Mouse (Mus musculus) left cerebral cortex, postnatal 4 days (tissue): ENCODE measurements around the gene Slc25a23. TPM values are rescaled to one million over a fixed set of nuclear protein-coding genes. Genes with fewer than 3 reads are reported as not detected.
"Not testable (repeated sequence)": the region's sequence is repeated elsewhere in the genome, so short reads cannot be mapped to it uniquely, and the experiment has no call there.

Experiments used
- DNase-seq: peaks from one replicate; pipeline ENCODE4 v3.0.0-alpha.2; 2022
- intact Hi-C: fragments of 180-260 bp; cut with DNase I; formaldehyde crosslinking; loops from one replicate; pipeline ENCODE4 v1.15.1; 2025
- total RNA-seq, 2 experiments: library from RNA; stranded (reverse); gene quantifications; 2 replicates each; pipeline ENCODE4 v1.2.3; 2021

Slc25a23 gene
- total RNA-seq, 2 experiments from 2014 or later = 188 to 219 TPM

GRCm38 (mm10) chr17:57078336-57078735, 18.7 kb upstream of the Slc25a23 start, which contains the start of gene Dennd1c:
Gene Dennd1c, minus strand, starts transcription at chr17:57078514.
- no peak for DNase-seq
- intact Hi-C loops = no loop called here

GRCm38 (mm10) chr17:57076916-57077315, 17.3 kb upstream of the Slc25a23 start:
- intact Hi-C loops = no loop called here

GRCm38 (mm10) chr17:57070699-57071098, 11.0 kb upstream of the Slc25a23 start:
- intact Hi-C loops = no loop called here
- DNase-seq = peak; percentile 14

More at GRCm38 (mm10) chr17:57076916-57077315, 17.3 kb upstream of the Slc25a23 start:
- no peak for DNase-seq

GRCm38 (mm10) chr17:57070272-57070671, 10.6 kb upstream of the Slc25a23 start:
- no peak for DNase-seq
- intact Hi-C loops = no loop called here

- no peak for DNase-seq
- intact Hi-C loops = no loop called here
Measured at GRCm38 (mm10) chr17:57066908-57067307, 7.2 kb upstream of the Slc25a23 start.

- no peak for DNase-seq
- intact Hi-C loops = no loop called here
Measured at GRCm38 (mm10) chr17:57063031-57063430, 3.4 kb upstream of the Slc25a23 start.

GRCm38 (mm10) chr17:57062548-57062947, 2.9 kb upstream of the Slc25a23 start:
- DNase-seq = no peak
- intact Hi-C loops = no loop called here

GRCm38 (mm10) chr17:57062011-57062521, 2.4 kb upstream of the Slc25a23 start:
- intact Hi-C loops = no loop called here
- peak; percentile 38 for DNase-seq

GRCm38 (mm10) chr17:57061069-57061468, 1.4 kb upstream of the Slc25a23 start:
- no peak for DNase-seq
- intact Hi-C loops = no loop called here

GRCm38 (mm10) chr17:57060231-57060801, 653 bp upstream of the Slc25a23 start:
- DNase-seq = peak; percentile 96
- intact Hi-C loops = no loop called here

- intact Hi-C loops = no loop called here
Measured at GRCm38 (mm10) chr17:57058891-57059485, 675 bp downstream of the Slc25a23 start, which contains the start of gene Crb3. Gene Crb3, plus strand, starts transcription at chr17:57059105.

GRCm38 (mm10) chr17:57056246-57056645, 3.4 kb downstream of the Slc25a23 start:
- no peak for DNase-seq
- intact Hi-C loops = no loop called here

More at GRCm38 (mm10) chr17:57058891-57059485, 675 bp downstream of the Slc25a23 start, which contains the start of gene Crb3:
- DNase-seq = peak; percentile 52

GRCm38 (mm10) chr17:57051679-57052078, 8.0 kb downstream of the Slc25a23 start:
- DNase-seq, intact Hi-C loops: not testable (repeated sequence)

- intact Hi-C loops = no loop called here
- no peak for DNase-seq
Measured at GRCm38 (mm10) chr17:57048816-57049215, 10.8 kb downstream of the Slc25a23 start.

GRCm38 (mm10) chr17:57047406-57047805, 12.3 kb downstream of the Slc25a23 start:
- peak; percentile 29 for DNase-seq
- intact Hi-C loops = no loop called here

- no peak for DNase-seq
- intact Hi-C loops = no loop called here
Measured at GRCm38 (mm10) chr17:57041554-57041953, 18.1 kb downstream of the Slc25a23 start, which contains the start of gene Slc25a41. Gene Slc25a41, minus strand, starts transcription at chr17:57041654.

- intact Hi-C loops = no loop called here
- no peak for DNase-seq
Measured at GRCm38 (mm10) chr17:57038978-57039377, 20.7 kb downstream of the Slc25a23 start.

- no peak for DNase-seq
- intact Hi-C loops = no loop called here
Measured at GRCm38 (mm10) chr17:57032854-57033253, 26.8 kb downstream of the Slc25a23 start.

GRCm38 (mm10) chr17:57031661-57032420, 27.8 kb downstream of the Slc25a23 start:
- DNase-seq = peak; percentile 93
- intact Hi-C loops = no loop called here

- intact Hi-C loops = no loop called here
- peak; percentile 99 for DNase-seq
Measured at GRCm38 (mm10) chr17:57030931-57031660, 28.6 kb downstream of the Slc25a23 start, which contains the start of gene Khsrp. Gene Khsrp, minus strand, starts transcription at chr17:57031522.
